In genomic region chr7:29511598-29512275, GRCm38 (mm10) we compare ENCODE assay signal across 9 mouse cellular contexts. TPM values are rescaled to one million over a fixed set of nuclear protein-coding genes. Genes with fewer than 3 reads are reported as not detected.
DNase-seq lines count a peak whose midpoint lies in the region; ATAC-seq and TF ChIP-seq lines count a peak whose summit lies in the region.
"Had no signal": no experiment of that assay in that cellular context is flagged by ENCODE, and none has a peak within 500 bp of the region (broad histone marks: within the 10 kb centered on the region; RNA-seq: fewer than 3 reads in every experiment).

No protein-coding gene starts in this region.

- intact Hi-C loops in heart, postnatal 36 days (cut with DNase I) = no loop called here

- 0 out of 2 replicates have a peak overlapping the region, but pooled peaks have one; percentile 4 for H3K4me2 ChIP-seq in limb, embryonic 13.5 days (replicated peaks)
- no peak overlapping the region for H3K4me2 ChIP-seq in stomach, postnatal 0 days (replicated peaks; ENCODE audit: low read depth)

- H3K9ac ChIP-seq in limb, embryonic 13.5 days = peak overlapping the region; percentile 21
- 0 out of 2 replicates have a peak overlapping the region, but pooled peaks have one; percentile 2 for H3K9ac ChIP-seq in stomach, postnatal 0 days (ENCODE audit: low read length)

- no peaks in the 10 kb centered on the region for H3K36me3 ChIP-seq in limb, embryonic 13.5 days
- no peaks in the 10 kb centered on the region for H3K36me3 ChIP-seq in stomach, postnatal 0 days (ENCODE audit: control insufficient read depth, insufficient read depth, low read length)

- no peak for TF ChIP-seq EP300 in stomach, postnatal 0 days (optimal IDR thresholded peaks at IDR 0.05)

- 52% methylated on average over 9 of the region's 9 CpGs for WGBS in limb, embryonic 13.5 days
- 36% methylated on average over 9 of the region's 9 CpGs for WGBS in stomach, postnatal 0 days

- H3K9me3 ChIP-seq in limb, embryonic 13.5 days = no peaks in the 10 kb centered on the region
- no peaks in the 10 kb centered on the region for H3K9me3 ChIP-seq in stomach, postnatal 0 days (ENCODE audit: control insufficient read depth, low read length)

- no peak for ATAC-seq in limb, embryonic 13.5 days (ENCODE audit: low FRiP score, low read depth)
- ATAC-seq in stomach, postnatal 0 days (ENCODE audit: low FRiP score, low TSS enrichment) = no peak; the same call in 1 of the 2 replicates

- no peaks in the 10 kb centered on the region for H3K27me3 ChIP-seq in limb, embryonic 13.5 days
- no peaks in the 10 kb centered on the region for H3K27me3 ChIP-seq in stomach, postnatal 0 days (ENCODE audit: control insufficient read depth, insufficient read depth, low read length)

- peak; percentile 25 for DNase-seq in heart, postnatal 4 days
- DNase-seq in heart, postnatal 36 days = no peak
- DNase-seq in right cerebral cortex, adult 2 months (ENCODE audit: low spot score in 2 of 2) = peak; percentile 50 to 58
- no peak for DNase-seq in right cerebral cortex, postnatal 25 days
- DNase-seq in stomach, postnatal 0 days (ENCODE audit: low spot score) = peak; percentile 37
- DNase-seq in natural killer cell, adult 2 months (ENCODE audit: low spot score in 2 of 2) = no peak
- DNase-seq in spleen, adult 12 weeks (ENCODE audit: low spot score) = no peak
- DNase-seq: cerebellum, adult 11-12 months had no signal

- no peak for TF ChIP-seq CTCF in stomach, postnatal 0 days (IDR thresholded peaks at IDR 0.05; ENCODE audit: low read depth)

- no peak overlapping the region for H3K4me3 ChIP-seq in limb, embryonic 13.5 days
- H3K4me3 ChIP-seq in stomach, postnatal 0 days (ENCODE audit: low read depth, low read length) = no peak overlapping the region

- no peak overlapping the region for H3K27ac ChIP-seq in limb, embryonic 13.5 days
- H3K27ac ChIP-seq in stomach, postnatal 0 days (replicated peaks) = peak overlapping the region; percentile 70

- peaks cover 68% of the 10 kb centered on the region for H3K4me1 ChIP-seq in limb, embryonic 13.5 days
- H3K4me1 ChIP-seq in stomach, postnatal 0 days (replicated peaks; ENCODE audit: control insufficient read depth, insufficient read depth) = peaks cover 8% of the 10 kb centered on the region

RNA-seq across cellular contexts. Expression of gene Sipa1l3, which starts 6.7 kb away (rescaled TPM):
- total RNA-seq in heart, postnatal 4 days (2021) = 10 to 100 TPM; 13.8 to 17.7 TPM
- 1 to 10 TPM; 8.4 to 9.7 TPM for total RNA-seq in heart, postnatal 36 days (2021)
- 11.5 and 13.9 TPM in 2 replicates for polyA plus RNA-seq in limb, embryonic 13.5 days (2015; fragmentation: Nextera tagmentation; extraction: Ambion mirVana)
- polyA plus RNA-seq in stomach, postnatal 0 days (2015; fragmentation: Nextera tagmentation; extraction: Ambion mirVana) = 9.7 TPM in 2 replicates

Comparison
In these comparisons a context has a peak if more than half of its experiments do, and no peak if none do; other contexts are left out.
1. DNase-seq: peak in heart, postnatal 4 days (single experiment), right cerebral cortex, adult 2 months (2 of 2) and stomach, postnatal 0 days (single experiment); none in heart, postnatal 36 days (0 of 2), right cerebral cortex, postnatal 25 days (single experiment), natural killer cell, adult 2 months (0 of 2) and spleen, adult 12 weeks (single experiment).